In genomic region chr7:24877588-24877987, GRCm38 (mm10) we compare ENCODE assay signal across 39 mouse cellular contexts. TPM values are rescaled to one million over a fixed set of nuclear protein-coding genes. Genes with fewer than 3 reads are reported as not detected.
"Had no signal": no experiment of that assay in that cellular context is flagged by ENCODE, and none has a peak within 500 bp of the region (broad histone marks: within the 10 kb centered on the region; RNA-seq: fewer than 3 reads in every experiment).

No protein-coding gene starts in this region.

- H3K27me3 ChIP-seq: heart, embryonic 15.5 days; hindbrain, embryonic 12.5 days; intestine, embryonic 15.5 days; limb, embryonic 12.5 days had no signal

- H3K4me1 ChIP-seq: heart, embryonic 13.5 days; heart, embryonic 15.5 days; hindbrain, embryonic 12.5 days; intestine, embryonic 15.5 days; liver, embryonic 15.5 days had no signal

- DNase-seq: gastrocnemius, postnatal 14 days; gastrocnemius, postnatal 36 days; heart, adult 11 months; heart, adult 2 months; heart, postnatal 14 days; heart, postnatal 36 days; kidney, adult 18-20 months; kidney, adult 8-10 months; kidney, postnatal 10 days; kidney, postnatal 25 days; kidney, postnatal 4 days; layer of hippocampus, adult 9-11 months; liver; liver, embryonic 13.5 days had no signal

- H3K27ac ChIP-seq: heart, adult 2 months; heart, embryonic 13.5 days; heart, embryonic 15.5 days; hindbrain, embryonic 10.5 days; hindbrain, embryonic 12.5 days; hindbrain, embryonic 14.5 days; intestine, embryonic 15.5 days; layer of hippocampus, adult 2 months; left cerebral cortex, adult 2 months; liver, embryonic 13.5 days; liver, embryonic 15.5 days had no signal

- ATAC-seq: hindbrain, embryonic 16.5 days; inflammation-experienced regulatory T-cells, adult 6 months; intestine, embryonic 15.5 days; intestine, postnatal 0 days had no signal

- H3K4me2 ChIP-seq: heart, embryonic 11.5 days; heart, embryonic 13.5 days; heart, embryonic 15.5 days; hindbrain, embryonic 12.5 days; hindbrain, embryonic 14.5 days; intestine, embryonic 15.5 days; limb, embryonic 12.5 days; liver, embryonic 11.5 days; liver, embryonic 13.5 days; liver, embryonic 15.5 days had no signal

- H3K9ac ChIP-seq: heart, embryonic 13.5 days; heart, embryonic 15.5 days; hindbrain, embryonic 12.5 days; hindbrain, embryonic 14.5 days; intestine, embryonic 15.5 days; limb, embryonic 12.5 days; liver, embryonic 13.5 days; liver, embryonic 15.5 days had no signal

- H3K9me3 ChIP-seq: heart, embryonic 13.5 days; heart, embryonic 15.5 days; hindbrain, embryonic 10.5 days; hindbrain, embryonic 12.5 days; intestine, embryonic 15.5 days; limb, embryonic 10.5 days; limb, embryonic 12.5 days; liver, embryonic 13.5 days; liver, embryonic 15.5 days had no signal

- H3K4me3 ChIP-seq: heart, adult 2 months; heart, embryonic 13.5 days; heart, embryonic 15.5 days; hindbrain, embryonic 10.5 days; hindbrain, embryonic 12.5 days; intestine, embryonic 15.5 days; layer of hippocampus, adult 2 months; left cerebral cortex, adult 2 months; limb, embryonic 10.5 days; limb, embryonic 12.5 days; liver, embryonic 13.5 days; liver, embryonic 15.5 days had no signal

- H3K36me3 ChIP-seq: heart, embryonic 13.5 days; heart, embryonic 15.5 days; hindbrain, embryonic 10.5 days; hindbrain, embryonic 12.5 days; intestine, embryonic 15.5 days; limb, embryonic 10.5 days; limb, embryonic 12.5 days; liver, embryonic 13.5 days; liver, embryonic 15.5 days had no signal

RNA-seq across cellular contexts. Expression of gene Dmrtc2, which starts 7.7 kb away (rescaled TPM):
- total RNA-seq: gastrocnemius, adult 18-20 months; gastrocnemius, adult 8-10 months; gastrocnemius, postnatal 14 days; gastrocnemius, postnatal 36 days; heart, adult 2 months; heart, postnatal 14 days; heart, postnatal 36 days; layer of hippocampus, adult 2 months; layer of hippocampus, postnatal 14 days; left cerebral cortex, adult 2 months; left cerebral cortex, postnatal 14 days; left cerebral cortex, postnatal 36 days had no signal
- polyA plus RNA-seq: heart, adult 2 months; heart, embryonic 11.5 days; heart, embryonic 15.5 days; heart, postnatal 0 days; hindbrain, embryonic 10.5 days; hindbrain, embryonic 12.5 days; inflammation-experienced regulatory T-cells, adult 6 months; intestine, embryonic 15.5 days; intestine, postnatal 0 days; kidney, embryonic 14.5 days; kidney, embryonic 16.5 days; limb, embryonic 10.5 days; limb, embryonic 12.5 days; liver, embryonic 11.5 days; liver, embryonic 13.5 days; liver, embryonic 15.5 days had no signal

RNA-seq across cellular contexts. Expression of gene Lypd4, which starts 7.8 kb away (rescaled TPM):
- total RNA-seq: gastrocnemius, adult 18-20 months; gastrocnemius, adult 8-10 months; gastrocnemius, postnatal 14 days; gastrocnemius, postnatal 36 days; heart, adult 2 months; heart, postnatal 14 days; heart, postnatal 36 days; layer of hippocampus, adult 2 months; layer of hippocampus, postnatal 14 days; left cerebral cortex, adult 2 months; left cerebral cortex, postnatal 14 days; left cerebral cortex, postnatal 36 days had no signal
- polyA plus RNA-seq: heart, embryonic 11.5 days; heart, embryonic 13.5 days; heart, embryonic 15.5 days; heart, postnatal 0 days; hindbrain, embryonic 10.5 days; hindbrain, embryonic 12.5 days; hindbrain, embryonic 14.5 days; inflammation-experienced regulatory T-cells, adult 6 months; intestine, embryonic 15.5 days; intestine, postnatal 0 days; kidney, embryonic 14.5 days; kidney, embryonic 16.5 days; limb, embryonic 10.5 days; limb, embryonic 12.5 days; limb, embryonic 14.5 days; liver, embryonic 11.5 days; liver, embryonic 13.5 days; liver, embryonic 15.5 days had no signal

RNA-seq across cellular contexts. Expression of gene Gm9844, which starts 15.6 kb away (rescaled TPM):
- total RNA-seq: gastrocnemius, adult 18-20 months; gastrocnemius, adult 8-10 months; gastrocnemius, postnatal 36 days; heart, adult 2 months; heart, postnatal 14 days; heart, postnatal 36 days; left cerebral cortex, postnatal 14 days had no signal

RNA-seq across cellular contexts. Expression of gene Cd79a, which starts 19.6 kb away (rescaled TPM):
- total RNA-seq: layer of hippocampus, adult 2 months had no signal
- polyA plus RNA-seq: liver, embryonic 11.5 days had no signal
